Mouse (Mus musculus) gastrocnemius, adult 2 months (tissue): Measurements from ENCODE around the gene Gm45062. TPM values are rescaled to one million over a fixed set of nuclear protein-coding genes. Genes with fewer than 3 reads are reported as not detected.

ENCODE experiments used
- DNase-seq: peaks from one replicate; pipeline ENCODE4 v3.0.0; 2022
- H3K27ac ChIP-seq: fragments of 200-600 bp; 2 replicates; pipeline ENCODE4 v1.8.1; 2022; ENCODE audit warnings: mild to moderate bottlenecking
- H3K4me3 ChIP-seq: fragments of 200-600 bp; 2 replicates; pipeline ENCODE4 v1.8.1; 2022; ENCODE audit warnings: mild to moderate bottlenecking, moderate library complexity
- CTCF ChIP-seq: fragments of 200-600 bp; IDR thresholded peaks from 2 replicates; pipeline ENCODE4 v1.8.1; 2022; ENCODE audit warnings: antibody characterized with exemption, mild to moderate bottlenecking, moderate library complexity
- intact Hi-C: fragments of 180-260 bp; cut with DNase I; formaldehyde crosslinking; loops from one replicate; pipeline ENCODE4 v1.15.1; 2025
- total RNA-seq, 2 experiments: library from RNA; stranded (reverse); gene quantifications; 2 replicates each; pipeline ENCODE4 v1.2.3; 2021

Gm45062 gene
- total RNA-seq, 2 experiments from 2014 or later = 0.67 TPM; not detected in 1

- TF ChIP-seq CTCF = no peak
- no peak overlapping the region for H3K27ac ChIP-seq
- H3K4me3 ChIP-seq = no peak overlapping the region
- DNase-seq = no peak
- intact Hi-C loops = no loop called here
Observed at GRCm38 (mm10) chr6:8623045-8623444, 363.8 kb downstream of the Gm45062 start.

- Histone ChIP-seq H3K27ac (no peak overlapping the region), H3K4me3 (no peak overlapping the region)
- no peak for TF ChIP-seq CTCF
- no peak for DNase-seq
- intact Hi-C loops = no loop called here
Observed at GRCm38 (mm10) chr6:8628226-8628625, 369.0 kb downstream of the Gm45062 start.

DNA sequence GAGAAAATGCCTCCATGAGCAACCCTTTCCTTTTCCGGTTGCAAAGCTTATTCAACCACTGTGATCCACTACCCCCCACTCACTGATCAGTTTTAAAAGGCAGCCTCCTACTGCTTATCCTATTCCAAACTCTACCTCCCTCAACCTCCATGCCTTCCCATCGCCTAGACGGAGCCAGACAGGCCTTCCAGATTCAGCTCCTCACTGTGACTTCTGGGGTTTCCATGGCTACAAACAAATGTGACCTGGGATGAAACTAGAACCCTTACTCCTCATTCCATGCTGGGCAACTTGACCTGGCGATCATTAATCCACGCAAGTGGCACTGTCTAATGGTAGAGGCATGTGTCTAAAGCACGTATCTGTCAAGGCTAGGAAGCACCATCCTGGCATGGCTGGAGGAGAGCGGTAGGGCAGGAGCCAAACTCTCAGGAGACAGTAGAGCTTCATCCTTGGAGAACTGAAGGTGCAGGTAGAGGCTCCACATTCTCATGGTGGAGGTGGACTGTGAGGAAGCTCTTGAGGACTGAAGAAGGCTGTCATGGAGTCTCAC is 369.5 kb downstream of the Gm45062 start:
- no peak overlapping the region for H3K27ac ChIP-seq
- intact Hi-C loops = no loop called here
- no peak for DNase-seq
- TF ChIP-seq CTCF = no peak
- H3K4me3 ChIP-seq = no peak overlapping the region

- TF ChIP-seq CTCF = no peak
- Histone ChIP-seq H3K27ac (no peak overlapping the region), H3K4me3 (no peak overlapping the region)
- no peak for DNase-seq
- intact Hi-C loops = no loop called here
Observed at GRCm38 (mm10) chr6:8630531-8630930, 371.3 kb downstream of the Gm45062 start.

DNA sequence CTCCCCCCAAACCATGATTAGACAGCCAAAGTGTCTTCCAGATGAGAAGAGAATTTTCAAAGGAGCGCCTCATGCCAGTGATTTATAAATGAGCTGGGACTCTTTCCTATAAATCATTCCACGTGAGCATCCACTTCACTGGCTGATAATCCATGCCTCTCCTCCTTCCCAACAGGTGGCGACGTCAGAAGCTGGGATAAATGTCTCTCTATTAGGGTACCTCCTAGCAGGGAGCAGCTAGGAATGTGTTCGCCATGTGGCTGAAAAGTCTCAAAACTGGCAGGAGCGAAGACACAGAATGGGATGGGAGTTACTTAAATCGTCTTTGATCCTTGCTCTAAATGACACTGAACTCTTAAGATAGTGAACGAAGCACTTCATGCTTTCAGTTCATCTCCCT is 372.1 kb downstream of the Gm45062 start:
- no peak for TF ChIP-seq CTCF
- H3K27ac ChIP-seq = no peak overlapping the region
- H3K4me3 ChIP-seq = no peak overlapping the region
- DNase-seq = no peak
- intact Hi-C loops = no loop called here

DNA sequence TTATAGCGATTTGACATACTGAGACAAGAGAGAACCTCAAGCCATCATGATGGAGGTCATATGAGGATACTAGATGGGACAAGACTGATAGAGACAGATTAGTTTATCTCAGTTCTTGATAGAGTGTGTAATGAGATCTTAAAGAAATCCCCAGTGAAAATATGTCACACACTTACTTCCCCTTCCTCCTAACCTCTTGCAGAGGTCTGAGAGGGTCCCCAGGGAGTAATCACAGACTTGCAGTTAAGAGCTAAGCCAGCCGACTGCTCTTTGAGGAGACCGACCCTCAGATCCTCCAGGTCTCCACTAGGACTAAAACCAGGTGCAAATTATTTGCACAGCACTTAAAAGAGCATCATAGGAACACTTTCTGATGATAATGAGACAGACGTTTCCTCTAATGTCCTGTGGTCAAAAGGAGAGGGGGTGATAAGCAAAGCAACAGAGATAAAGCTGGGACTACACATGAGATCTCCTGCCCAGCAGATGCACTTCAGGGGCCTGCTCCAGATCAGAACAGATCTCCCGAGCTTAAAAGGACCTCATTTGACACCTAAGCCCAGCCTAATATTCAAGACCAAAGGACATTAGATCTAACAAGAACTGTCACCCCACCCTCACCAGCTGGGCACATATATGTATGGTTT is 372.9 kb downstream of the Gm45062 start:
- Histone ChIP-seq H3K27ac (no peak overlapping the region), H3K4me3 (no peak overlapping the region)
- TF ChIP-seq CTCF = no peak
- intact Hi-C loops = no loop called here
- no peak for DNase-seq

GRCm38 (mm10) chr6:8632701-8633100 is 373.5 kb downstream of the Gm45062 start:
- no peak for DNase-seq
- no peak overlapping the region for H3K4me3 ChIP-seq
- no peak for TF ChIP-seq CTCF
- no peak overlapping the region for H3K27ac ChIP-seq
- intact Hi-C loops = no loop called here

- DNase-seq = no peak
- Histone ChIP-seq H3K4me3 (no peak overlapping the region), H3K27ac (no peak overlapping the region)
- intact Hi-C loops = no loop called here
- no peak for TF ChIP-seq CTCF
Observed at GRCm38 (mm10) chr6:8638122-8638521, 378.9 kb downstream of the Gm45062 start.

GRCm38 (mm10) chr6:8638899-8639298 is 379.6 kb downstream of the Gm45062 start:
- no peak for TF ChIP-seq CTCF
- no peak for DNase-seq
- Histone ChIP-seq H3K4me3 (no peak overlapping the region), H3K27ac (no peak overlapping the region)
- intact Hi-C loops = no loop called here

- DNase-seq = no peak
- no peak overlapping the region for H3K27ac ChIP-seq
- intact Hi-C loops = no loop called here
- no peak overlapping the region for H3K4me3 ChIP-seq
- TF ChIP-seq CTCF = no peak
Observed at GRCm38 (mm10) chr6:8639526-8639925, 380.3 kb downstream of the Gm45062 start.

GRCm38 (mm10) chr6:8640863-8641262 is 381.6 kb downstream of the Gm45062 start:
- Histone ChIP-seq H3K27ac (no peak overlapping the region), H3K4me3 (no peak overlapping the region)
- TF ChIP-seq CTCF = no peak
- DNase-seq = no peak
- intact Hi-C loops = no loop called here

GRCm38 (mm10) chr6:8644703-8645102 is 385.5 kb downstream of the Gm45062 start:
- no peak for TF ChIP-seq CTCF
- Histone ChIP-seq H3K27ac (no peak overlapping the region), H3K4me3 (no peak overlapping the region)
- no peak for DNase-seq
- intact Hi-C loops = no loop called here

DNA sequence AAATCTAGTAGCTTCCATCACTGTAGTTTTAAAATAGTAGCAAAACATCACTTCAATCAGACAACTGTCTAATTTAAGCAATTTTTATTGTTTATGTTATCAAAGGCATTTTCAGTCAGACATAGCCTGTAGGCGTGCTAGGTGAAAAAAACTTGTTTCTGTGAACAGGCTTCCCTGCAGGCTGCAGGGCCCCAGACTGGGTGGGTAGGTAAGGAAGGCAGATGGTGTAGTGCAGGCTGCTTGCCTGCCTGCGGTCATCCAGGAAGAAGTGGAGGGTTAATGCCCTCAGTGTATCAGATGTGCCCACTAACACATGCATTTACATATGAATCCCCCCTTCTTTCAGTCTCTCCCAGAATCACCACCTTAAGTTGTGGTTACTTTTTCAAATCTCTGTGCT is 386.5 kb downstream of the Gm45062 start:
- Histone ChIP-seq H3K27ac (no peak overlapping the region), H3K4me3 (no peak overlapping the region)
- no peak for TF ChIP-seq CTCF
- no peak for DNase-seq
- intact Hi-C loops = no loop called here

Other genes starting within 250 kb of the Gm45062 start
- under 1 TPM; 0.20 to 0.70 TPM for gene Col28a1, start 66.8 kb upstream of the Gm45062 start, total RNA-seq
- gene Mios, start 50.2 kb upstream of the Gm45062 start, total RNA-seq = 10 to 100 TPM; 17.0 to 17.1 TPM
- gene Rpa3, start 277 bp upstream of the Gm45062 start, total RNA-seq = 10 to 100 TPM in 1 of 2 experiments, 1 to 10 TPM in 1; 5.5 to 13.4 TPM
- gene Umad1, start 162 bp upstream of the Gm45062 start, total RNA-seq = 10 to 100 TPM; 11.2 to 14.8 TPM